Mouse (Mus musculus): Measurements from ENCODE around the gene Tpx2. TPM values are rescaled to one million over a fixed set of nuclear protein-coding genes. Genes with fewer than 3 reads are reported as not detected.

The Tpx2 gene
- polyA plus RNA-seq, 1 experiment from 2014 or later, result 46.4 TPM

DNA sequence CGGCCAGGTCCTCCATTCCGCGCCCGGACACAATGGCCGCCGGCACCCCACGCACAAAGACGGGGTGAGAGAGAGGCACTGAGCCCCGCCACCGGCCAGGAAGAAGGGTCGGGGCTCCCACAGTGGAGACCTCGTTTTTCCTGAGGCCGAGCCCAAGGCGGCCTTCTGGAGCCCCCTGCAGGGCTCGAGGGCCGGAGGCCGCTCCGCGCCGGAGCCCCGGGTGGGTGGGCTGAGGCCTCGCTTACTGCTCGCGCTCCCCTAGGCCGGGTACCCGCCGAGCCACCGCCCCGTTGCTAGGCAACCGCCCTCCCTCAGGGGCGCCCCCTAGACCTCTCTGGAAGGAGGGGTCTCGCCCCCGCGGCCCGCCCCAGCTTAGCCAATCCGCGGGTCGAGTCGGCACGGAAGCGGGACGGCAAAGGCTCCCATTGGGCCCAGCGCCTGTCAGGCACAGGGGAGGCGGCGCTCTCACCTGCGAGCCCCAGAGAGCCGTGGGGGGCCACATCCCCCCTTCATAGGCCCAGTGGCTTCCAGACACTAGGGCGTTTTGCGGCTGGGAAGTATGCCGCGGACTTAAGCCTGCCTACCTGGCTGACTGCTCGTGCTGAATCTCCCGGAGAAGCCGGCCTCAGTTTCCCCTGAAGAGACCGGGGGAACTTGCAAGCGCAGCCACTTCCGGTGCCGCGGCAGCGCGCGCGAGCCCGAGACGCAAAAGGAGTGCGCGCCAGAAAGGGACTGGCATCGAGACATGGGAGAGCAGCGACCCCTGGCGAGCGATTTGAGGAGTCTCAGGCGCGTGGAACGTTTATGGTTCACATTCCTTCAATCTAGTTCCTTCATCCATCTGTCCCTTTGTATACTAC is 16.5 kb upstream of the Tpx2 start, which contains the start of gene Bcl2l1:
TSS of gene Bcl2l1 (minus strand) at position 710 of the 860 bp plus-strand sequence.
- Histone ChIP-seq H3K27ac (peak within 1 kb of the TSS; percentile 97), H3K36me3 (peaks cover 5% of the 10 kb centered on the region; the same call in 1 of the 2 replicates), H3K9ac (replicated peaks) (peak within 1 kb of the TSS; percentile 94), H3K4me3 (replicated peaks) (peak within 1 kb of the TSS; percentile 78), H3K9me3 (no peaks in the 10 kb centered on the region), H3K4me1 (replicated peaks) (peaks cover 40% of the 10 kb centered on the region), H3K4me2 (replicated peaks) (peak within 1 kb of the TSS; percentile 91), H3K27me3 (no peaks in the 10 kb centered on the region)
- under 1% methylated on average over 68 of the region's 74 CpGs for WGBS
- peak; percentile 98 for ATAC-seq

- WGBS, result 76% methylated on average over 2 of the region's 2 CpGs
- H3K9me3 ChIP-seq, result no peaks in the 10 kb centered on the region
- H3K27ac ChIP-seq, result no peak overlapping the region
- no peaks in the 10 kb centered on the region for H3K27me3 ChIP-seq
- H3K36me3 ChIP-seq, result no peaks in the 10 kb centered on the region
- no peak overlapping the region for H3K9ac ChIP-seq (replicated peaks)
- H3K4me1 ChIP-seq (replicated peaks), result no peaks in the 10 kb centered on the region
- H3K4me3 ChIP-seq (replicated peaks), result no peak overlapping the region
- H3K4me2 ChIP-seq (replicated peaks), result no peak overlapping the region
- ATAC-seq, result no peak
Measured at GRCm38 (mm10) chr2:152839256-152839655, 8.5 kb upstream of the Tpx2 start.

DNA sequence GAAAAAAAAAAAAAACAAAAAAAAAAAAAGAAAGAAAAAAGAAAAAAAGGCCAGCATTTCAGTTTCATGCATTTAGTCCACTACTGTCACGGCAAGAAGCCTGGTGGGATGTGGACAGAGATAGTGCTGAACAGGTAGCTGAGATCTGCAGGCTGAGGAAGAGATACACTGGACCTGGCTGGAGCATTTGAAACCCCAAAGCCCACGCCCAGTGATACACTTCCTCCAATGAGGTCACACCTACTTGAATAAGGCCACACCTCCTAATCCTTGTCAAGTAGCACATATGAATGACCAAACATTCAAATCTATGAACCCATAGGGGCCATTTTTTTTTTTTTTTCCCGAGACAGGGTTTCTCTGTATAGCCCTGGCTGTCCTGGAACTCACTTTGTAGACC is 5.0 kb upstream of the Tpx2 start:
- Histone ChIP-seq H3K27ac (no peak overlapping the region), H3K9me3 (no peaks in the 10 kb centered on the region), H3K4me2 (replicated peaks) (no peak overlapping the region), H3K4me1 (replicated peaks) (no peaks in the 10 kb centered on the region; the same call in 1 of the 2 replicates), H3K9ac (replicated peaks) (no peak overlapping the region), H3K36me3 (no peaks in the 10 kb centered on the region), H3K27me3 (no peaks in the 10 kb centered on the region), H3K4me3 (replicated peaks) (no peak overlapping the region)
- 68% methylated on average over 3 of the region's 3 CpGs for WGBS
- ATAC-seq, result no peak

DNA sequence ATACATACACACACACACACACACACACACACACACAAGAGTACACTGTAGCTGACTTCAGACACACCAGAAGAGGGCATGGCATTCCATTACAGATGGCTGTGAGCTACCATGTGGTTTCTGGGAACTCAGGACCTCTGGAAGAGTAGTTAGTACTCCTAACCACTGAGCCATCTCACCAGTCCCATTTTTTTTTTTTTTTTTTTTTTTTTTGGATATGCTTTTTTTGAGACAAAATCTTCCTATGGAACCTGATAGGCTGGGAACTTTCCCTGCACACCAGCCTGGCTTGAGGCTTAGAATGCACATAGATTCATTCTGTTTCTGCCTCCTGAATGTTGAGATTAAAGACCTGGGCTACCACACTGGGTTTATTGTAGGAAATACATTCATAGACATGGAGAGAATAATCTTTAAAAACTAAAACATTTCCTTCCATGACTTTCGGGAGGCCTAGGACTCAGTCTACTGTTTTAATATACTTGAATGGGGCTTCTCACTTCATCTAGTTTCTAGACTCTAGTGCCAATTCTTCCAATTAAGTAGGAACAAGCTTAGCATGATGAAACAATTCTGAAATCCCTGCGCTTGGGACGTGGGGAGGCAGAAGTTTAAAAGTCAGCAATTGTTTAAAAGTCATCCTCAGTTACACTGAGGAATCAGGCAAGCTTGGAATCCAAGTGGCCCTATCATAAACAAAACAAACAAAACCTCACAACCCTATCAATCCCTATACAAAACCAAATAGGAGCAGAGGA is 528 bp upstream of the Tpx2 start:
- no peak overlapping the region for H3K9ac ChIP-seq (replicated peaks)
- H3K4me2 ChIP-seq (replicated peaks), result peak overlapping the region; percentile 52
- peak overlapping the region; percentile 75 for H3K4me3 ChIP-seq (replicated peaks)
- no peaks in the 10 kb centered on the region for H3K36me3 ChIP-seq
- H3K27me3 ChIP-seq, result no peaks in the 10 kb centered on the region
- H3K9me3 ChIP-seq, result no peaks in the 10 kb centered on the region
- no peak overlapping the region for H3K27ac ChIP-seq
- H3K4me1 ChIP-seq (replicated peaks), result peaks cover 24% of the 10 kb centered on the region
- 24% methylated on average over 3 of the region's 3 CpGs for WGBS
- ATAC-seq, result no peak; the same call in 1 of the 2 replicates

GRCm38 (mm10) chr2:152848466-152848865 is 702 bp downstream of the Tpx2 start:
- Histone ChIP-seq H3K36me3 (no peaks in the 10 kb centered on the region), H3K9ac (replicated peaks) (peak overlapping the region; percentile 65), H3K27me3 (no peaks in the 10 kb centered on the region), H3K4me1 (replicated peaks) (peaks cover 24% of the 10 kb centered on the region), H3K27ac (no peak overlapping the region), H3K9me3 (no peaks in the 10 kb centered on the region), H3K4me3 (replicated peaks) (peak overlapping the region; percentile 75), H3K4me2 (replicated peaks) (peak overlapping the region; percentile 84)
- no peak for ATAC-seq
- WGBS, result 14% methylated on average over 2 of the region's 2 CpGs

- WGBS, result 90% methylated on average over 3 of the region's 3 CpGs
- Histone ChIP-seq H3K4me3 (replicated peaks) (no peak overlapping the region), H3K27me3 (no peaks in the 10 kb centered on the region), H3K9me3 (no peaks in the 10 kb centered on the region), H3K9ac (replicated peaks) (no peak overlapping the region), H3K36me3 (peaks cover 21% of the 10 kb centered on the region), H3K4me2 (replicated peaks) (no peak overlapping the region), H3K27ac (no peak overlapping the region), H3K4me1 (replicated peaks) (no peaks in the 10 kb centered on the region)
- no peak for ATAC-seq
Measured at GRCm38 (mm10) chr2:152859501-152859900, 11.7 kb downstream of the Tpx2 start.

DNA sequence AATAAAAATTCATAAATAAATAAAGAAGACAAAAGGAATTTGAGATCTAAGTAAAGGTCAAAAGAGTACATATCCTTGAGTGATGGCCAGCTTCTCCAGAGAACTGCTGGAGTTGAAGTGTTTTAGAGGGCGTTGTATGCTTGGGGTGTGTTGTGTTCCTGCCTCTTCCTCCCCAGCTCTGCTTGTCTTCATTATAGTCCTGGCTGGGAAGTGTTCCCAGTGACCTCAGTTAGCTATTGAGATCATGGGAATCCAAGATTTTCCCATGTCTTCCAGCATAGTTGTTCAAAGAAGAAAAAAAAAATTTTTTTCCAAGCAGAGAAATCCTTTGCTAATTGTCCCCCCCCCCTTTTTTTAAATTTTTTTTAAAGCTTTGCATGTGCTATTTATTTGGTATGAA is 14.1 kb downstream of the Tpx2 start:
- H3K9me3 ChIP-seq, result no peaks in the 10 kb centered on the region

DNA sequence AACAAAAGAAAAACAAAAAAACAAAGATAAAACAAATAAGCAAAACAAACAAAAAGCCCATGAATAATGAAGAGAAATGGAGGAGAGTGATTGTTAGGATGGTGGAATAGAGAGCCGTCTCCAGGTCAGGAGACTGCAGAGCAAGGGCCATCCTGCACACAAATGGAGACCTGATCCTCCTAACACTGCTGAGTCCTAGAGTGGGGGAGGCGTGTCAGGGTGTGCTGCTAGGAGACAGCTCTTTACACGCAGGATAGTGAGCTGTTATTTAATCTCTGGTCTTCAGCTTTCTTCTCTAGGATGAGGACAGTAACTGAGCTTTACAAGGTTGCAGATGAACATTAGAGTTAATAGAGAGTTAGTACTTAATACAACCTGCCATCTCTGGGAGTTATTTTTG is 14.9 kb downstream of the Tpx2 start:
- ATAC-seq, result no peak
- H3K36me3 ChIP-seq, result peaks cover 15% of the 10 kb centered on the region
- 84% methylated on average over 3 of the region's 3 CpGs for whole genome bisulfite sequencing
- H3K27me3 ChIP-seq, result no peaks in the 10 kb centered on the region
- no peaks in the 10 kb centered on the region for H3K9me3 ChIP-seq
- no peak overlapping the region for H3K27ac ChIP-seq
- no peak overlapping the region for H3K9ac ChIP-seq (replicated peaks)
- H3K4me3 ChIP-seq (replicated peaks), result no peak overlapping the region
- no peaks in the 10 kb centered on the region for H3K4me1 ChIP-seq (replicated peaks)
- no peak overlapping the region for H3K4me2 ChIP-seq (replicated peaks)

More for the DNA sequence above, 14.1 kb downstream of the Tpx2 start:
- no peak overlapping the region for H3K4me3 ChIP-seq (replicated peaks)
- H3K9ac ChIP-seq (replicated peaks), result no peak overlapping the region
- H3K27ac ChIP-seq, result no peak overlapping the region
- no peak for ATAC-seq
- H3K4me2 ChIP-seq (replicated peaks), result no peak overlapping the region
- no peaks in the 10 kb centered on the region for H3K27me3 ChIP-seq
- 95% methylated on average over 1 of the region's 1 CpGs for WGBS
- H3K4me1 ChIP-seq (replicated peaks), result no peaks in the 10 kb centered on the region
- peaks cover 18% of the 10 kb centered on the region for H3K36me3 ChIP-seq

DNA sequence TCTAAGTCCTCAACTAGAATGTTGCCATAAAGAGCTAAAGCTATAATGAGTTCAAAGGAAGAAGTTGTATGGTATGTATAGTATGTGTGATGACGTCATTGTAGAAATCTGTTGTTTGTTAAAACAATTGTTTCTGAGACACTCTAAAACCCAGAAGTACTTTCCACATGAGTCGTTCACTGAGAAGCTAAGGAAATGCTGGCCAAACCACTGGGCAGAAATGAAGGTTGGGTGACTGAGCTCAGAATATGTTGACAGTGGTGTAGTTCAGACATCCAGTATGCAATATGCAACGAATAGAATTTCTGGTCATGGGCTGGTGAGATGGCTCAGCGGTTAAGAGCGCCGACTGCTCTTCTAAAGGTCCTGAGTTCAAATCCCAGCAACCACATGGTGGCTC is 15.6 kb downstream of the Tpx2 start:
- no peak for ATAC-seq
- Histone ChIP-seq H3K4me3 (replicated peaks) (no peak overlapping the region), H3K36me3 (peaks cover 12% of the 10 kb centered on the region), H3K4me1 (replicated peaks) (no peaks in the 10 kb centered on the region), H3K9ac (replicated peaks) (no peak overlapping the region), H3K4me2 (replicated peaks) (no peak overlapping the region), H3K27me3 (no peaks in the 10 kb centered on the region), H3K9me3 (no peaks in the 10 kb centered on the region), H3K27ac (no peak overlapping the region)
- WGBS, result 94% methylated on average over 6 of the region's 6 CpGs

DNA sequence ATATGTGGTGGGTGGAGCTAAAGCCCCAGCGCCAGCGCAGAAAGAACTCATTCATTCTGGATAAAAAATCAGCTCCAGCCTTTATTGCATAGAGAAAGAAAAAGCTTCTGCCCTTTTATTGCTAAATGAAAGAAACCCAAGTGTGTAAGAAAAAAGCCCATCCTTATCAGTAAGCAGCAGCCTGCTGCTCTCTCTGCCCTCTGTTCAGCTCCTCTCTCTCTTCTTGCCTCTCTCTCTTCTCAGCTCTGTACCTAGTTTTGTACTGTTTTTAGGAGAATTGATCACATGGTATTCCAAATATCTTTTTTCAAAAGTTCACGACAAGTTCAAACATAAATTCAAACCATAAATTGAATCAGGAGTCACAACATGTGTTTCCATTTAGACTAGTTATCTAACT is 30.5 kb downstream of the Tpx2 start:
- ATAC-seq, result no peak
- H3K27me3 ChIP-seq, result no peaks in the 10 kb centered on the region
- H3K27ac ChIP-seq, result no peak overlapping the region
- 98% methylated on average over 3 of the region's 3 CpGs for WGBS
- no peak overlapping the region for H3K4me3 ChIP-seq (replicated peaks)
- no peaks in the 10 kb centered on the region for H3K4me1 ChIP-seq (replicated peaks)
- no peak overlapping the region for H3K9ac ChIP-seq (replicated peaks)
- H3K9me3 ChIP-seq, result no peaks in the 10 kb centered on the region
- H3K4me2 ChIP-seq (replicated peaks), result no peak overlapping the region
- H3K36me3 ChIP-seq, result peaks cover 38% of the 10 kb centered on the region

GRCm38 (mm10) chr2:152880898-152881297 is 33.1 kb downstream of the Tpx2 start:
- Histone ChIP-seq H3K27ac (no peak overlapping the region), H3K36me3 (peaks cover 53% of the 10 kb centered on the region), H3K4me1 (replicated peaks) (no peaks in the 10 kb centered on the region), H3K4me2 (replicated peaks) (no peak overlapping the region), H3K9ac (replicated peaks) (no peak overlapping the region), H3K9me3 (no peaks in the 10 kb centered on the region), H3K4me3 (replicated peaks) (no peak overlapping the region), H3K27me3 (no peaks in the 10 kb centered on the region)
- ATAC-seq, result no peak
- 93% methylated on average over 13 of the region's 13 CpGs for WGBS

DNA sequence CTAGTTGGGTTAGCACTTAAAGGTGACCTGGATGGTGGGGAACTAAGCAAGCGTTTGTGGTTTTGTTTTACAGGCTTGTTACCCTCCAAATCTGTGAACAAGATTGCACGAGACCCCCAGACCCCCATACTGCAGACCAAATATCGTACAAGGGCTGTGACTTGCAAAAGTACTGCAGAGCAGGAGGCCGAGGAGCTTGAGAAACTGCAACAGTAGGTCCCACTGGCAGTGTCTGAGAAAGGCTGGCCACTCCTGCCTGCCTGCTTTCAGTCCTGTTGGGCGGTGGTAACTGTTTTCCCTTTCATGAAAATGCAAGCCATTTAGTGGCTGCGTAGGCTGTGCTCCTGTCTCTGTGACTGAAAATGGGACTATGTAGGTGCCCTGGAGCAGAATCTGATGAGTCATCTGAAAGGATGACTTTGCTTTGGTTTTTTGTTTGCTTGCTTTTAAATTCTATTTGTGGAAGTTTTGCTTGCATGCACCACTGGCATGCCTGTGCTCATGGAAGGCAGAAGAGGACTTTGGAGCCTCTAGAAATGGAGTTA is 36.4 kb downstream of the Tpx2 start:
- no peaks in the 10 kb centered on the region for H3K4me1 ChIP-seq (replicated peaks)
- no peak for ATAC-seq
- H3K4me3 ChIP-seq (replicated peaks), result no peak overlapping the region
- H3K27ac ChIP-seq, result no peak overlapping the region
- 93% methylated on average over 6 of the region's 6 CpGs for WGBS
- no peak overlapping the region for H3K4me2 ChIP-seq (replicated peaks)
- H3K9me3 ChIP-seq, result no peaks in the 10 kb centered on the region
- H3K27me3 ChIP-seq, result no peaks in the 10 kb centered on the region
- H3K36me3 ChIP-seq, result peaks cover 70% of the 10 kb centered on the region
- no peak overlapping the region for H3K9ac ChIP-seq (replicated peaks)

Measured in midbrain, embryonic 13.5 days (tissue).